Mouse (Mus musculus) embryonic fibroblast, embryonic 13.5 days (primary cell): ENCODE results near the gene Ruvbl1.

ENCODE experiments used
- CTCF ChIP-seq: IDR thresholded peaks from 2 replicates; pipeline ENCODE4 v1.5.1; 2011; ENCODE audit warnings: mild to moderate bottlenecking, control low read depth, low read length, moderate library complexity, borderline replicate concordance; ENCODE audit not compliant: insufficient read depth
- POLR2A ChIP-seq: IDR thresholded peaks from 2 replicates; pipeline ENCODE4 v1.6.1; 2011; ENCODE audit warnings: low read depth, mild to moderate bottlenecking, control low read depth, low read length, moderate library complexity

DNA sequence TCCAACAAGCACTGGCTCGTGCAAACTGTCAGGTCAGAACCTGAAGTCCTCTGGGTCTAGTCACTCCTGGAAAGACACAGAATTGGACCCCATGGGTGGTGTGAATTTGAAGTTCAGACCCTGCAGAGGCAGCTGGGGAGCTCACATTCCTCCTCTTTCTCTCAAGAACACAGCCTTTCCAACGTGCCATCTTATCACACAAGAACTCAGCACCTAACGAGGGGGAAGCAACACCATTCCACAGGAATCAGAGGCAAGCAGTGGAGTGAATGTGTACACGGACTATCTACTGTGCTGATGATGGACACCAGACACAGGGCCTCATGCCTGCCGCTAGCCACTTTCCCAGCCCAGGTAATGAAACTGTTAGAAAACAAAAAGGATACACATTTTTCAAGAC, 51.5 kb downstream of the Ruvbl1 start:
- TF ChIP-seq CTCF = no peak
- TF ChIP-seq POLR2A = no peak
